Mouse (Mus musculus): ENCODE measurements around the gene Pram1.
A peak's percentile ranks its signal among the peaks of the same experiment; 100 is the strongest.

Gene Pram1

GRCm38 (mm10) chr17:33666813-33667212 lies 29.0 kb downstream of the Pram1 start:
- DNase-seq (ENCODE audit: low read depth, low spot score): no peak

GRCm38 (mm10) chr17:33669681-33670080 lies 31.8 kb downstream of the Pram1 start:
- no peak for DNase-seq (ENCODE audit: low read depth, low spot score)

GRCm38 (mm10) chr17:33673837-33674236 lies 36.0 kb downstream of the Pram1 start:
- no peak for DNase-seq (ENCODE audit: low read depth, low spot score)

- no peak for DNase-seq (ENCODE audit: low read depth, low spot score)
These were observed 37.6 kb downstream of the Pram1 start for GRCm38 (mm10) chr17:33675452-33675851.

- no peak for DNase-seq (ENCODE audit: low read depth, low spot score)
These were observed 38.2 kb downstream of the Pram1 start for GRCm38 (mm10) chr17:33676086-33676485.

- no peak for DNase-seq (ENCODE audit: low read depth, low spot score)
These were observed 40.9 kb downstream of the Pram1 start for GRCm38 (mm10) chr17:33678771-33679170.

- no peak for DNase-seq (ENCODE audit: low read depth, low spot score)
These were observed 43.9 kb downstream of the Pram1 start for GRCm38 (mm10) chr17:33681767-33682166.

- peak; percentile 51 for DNase-seq (ENCODE audit: low read depth, low spot score)
These were observed 46.9 kb downstream of the Pram1 start for GRCm38 (mm10) chr17:33684671-33685231.

- DNase-seq (ENCODE audit: low read depth, low spot score): peak; percentile 97
These were observed 47.4 kb downstream of the Pram1 start for GRCm38 (mm10) chr17:33685249-33685653.

- DNase-seq (ENCODE audit: low read depth, low spot score): no peak
These were observed 48.9 kb downstream of the Pram1 start, which contains the start of gene Hnrnpm for GRCm38 (mm10) chr17:33686760-33687159. Gene Hnrnpm (minus strand): TSS chr17:33686860.

Data from forelimb bud, embryonic 11.5 days (tissue).